ENCODE assay signal across 27 mouse cellular contexts in genomic region chr4:68787642-68788041, GRCm38 (mm10).
"Had no signal": no experiment of that assay in that cellular context is flagged by ENCODE, and none has a peak within 500 bp of the region (broad histone marks: within the 10 kb centered on the region; RNA-seq: fewer than 3 reads in every experiment).

No protein-coding gene starts in this region.

- H3K27me3 ChIP-seq: heart, embryonic 12.5 days; hindbrain, embryonic 12.5 days; intestine, embryonic 15.5 days; limb, embryonic 12.5 days; liver, embryonic 13.5 days; liver, embryonic 15.5 days had no signal

- H3K27ac ChIP-seq: gastrocnemius, adult 2 months; hindbrain, embryonic 10.5 days; hindbrain, embryonic 12.5 days; hindbrain, embryonic 14.5 days; intestine, embryonic 15.5 days; layer of hippocampus, adult 2 months; left cerebral cortex, adult 2 months; limb, embryonic 10.5 days; limb, embryonic 12.5 days; liver, embryonic 13.5 days; liver, embryonic 15.5 days had no signal

- H3K9me3 ChIP-seq: heart, embryonic 12.5 days; hindbrain, embryonic 10.5 days; hindbrain, embryonic 12.5 days; intestine, embryonic 15.5 days; limb, embryonic 10.5 days; limb, embryonic 12.5 days; liver, embryonic 13.5 days; liver, embryonic 15.5 days had no signal

- H3K4me2 ChIP-seq: heart, embryonic 12.5 days; hindbrain, embryonic 12.5 days; hindbrain, embryonic 14.5 days; intestine, embryonic 15.5 days; limb, embryonic 12.5 days; liver, embryonic 11.5 days; liver, embryonic 13.5 days; liver, embryonic 15.5 days had no signal

- H3K9ac ChIP-seq: heart, embryonic 12.5 days; hindbrain, embryonic 12.5 days; hindbrain, embryonic 14.5 days; intestine, embryonic 15.5 days; limb, embryonic 12.5 days; liver, embryonic 13.5 days; liver, embryonic 15.5 days; liver, postnatal 0 days had no signal

- H3K4me3 ChIP-seq: gastrocnemius, adult 2 months; heart, embryonic 12.5 days; hindbrain, embryonic 10.5 days; hindbrain, embryonic 12.5 days; intestine, embryonic 15.5 days; layer of hippocampus, adult 2 months; left cerebral cortex, adult 2 months; limb, embryonic 10.5 days; limb, embryonic 12.5 days; liver, embryonic 13.5 days; liver, embryonic 15.5 days had no signal

- H3K36me3 ChIP-seq: heart, embryonic 12.5 days; hindbrain, embryonic 10.5 days; hindbrain, embryonic 12.5 days; intestine, embryonic 15.5 days; limb, embryonic 10.5 days; limb, embryonic 12.5 days; liver, embryonic 13.5 days; liver, embryonic 15.5 days had no signal

- H3K4me1 ChIP-seq: heart, embryonic 12.5 days; hindbrain, embryonic 10.5 days; hindbrain, embryonic 12.5 days; intestine, embryonic 15.5 days; limb, embryonic 10.5 days; limb, embryonic 12.5 days; liver, embryonic 13.5 days; liver, embryonic 15.5 days had no signal

- ATAC-seq: hindbrain, embryonic 16.5 days; inflammation-experienced regulatory T-cells, adult 6 months; intestine, embryonic 15.5 days; intestine, postnatal 0 days; liver, postnatal 0 days had no signal

- DNase-seq: gastrocnemius, adult 2 months; gastrocnemius, postnatal 10 days; gastrocnemius, postnatal 25 days; heart, postnatal 4 days; kidney, adult 18-20 months; kidney, adult 8-10 months; kidney, postnatal 10 days; kidney, postnatal 25 days; kidney, postnatal 4 days; liver; liver, embryonic 13.5 days; liver, postnatal 0 days; lung, adult 2 months had no signal
